Mouse (Mus musculus): Measurements from ENCODE around the gene Lingo1. TPM values are rescaled to one million over a fixed set of nuclear protein-coding genes. Genes with fewer than 3 reads are reported as not detected.

The Lingo1 gene
- total and polyA plus RNA-seq, 3 experiments, result not detected

DNA sequence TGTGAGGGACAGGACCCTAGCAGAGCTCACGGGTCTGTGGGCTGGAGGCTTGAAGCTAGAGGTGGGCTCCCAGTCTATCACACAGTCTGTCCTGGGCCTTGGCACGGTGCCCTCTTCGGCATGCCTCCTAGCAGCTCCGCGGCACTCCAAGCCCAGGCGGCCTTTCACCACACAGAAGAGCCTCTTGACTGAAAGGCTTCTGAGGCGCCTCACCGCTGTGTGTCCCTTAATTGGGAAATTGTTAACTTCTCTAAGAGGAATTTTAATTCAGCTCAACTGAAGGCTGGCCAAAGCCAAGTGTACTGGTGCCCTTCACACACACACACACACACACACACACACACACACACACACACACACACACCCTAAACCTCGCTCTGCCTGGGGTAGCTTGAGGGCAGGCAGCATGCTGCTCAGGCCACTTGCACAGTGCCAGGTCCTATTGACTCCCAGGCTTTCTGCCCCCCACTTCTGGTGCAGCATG lies 28.6 kb downstream of the Lingo1 start:
- Histone ChIP-seq H3K4me1 (ENCODE audit: control insufficient read depth in 1 of 2, insufficient read depth in 2 of 2) (no peaks in the 10 kb centered on the region), H3K9ac (ENCODE audit: insufficient read depth, low read depth) (no peak overlapping the region), H3K27ac (ENCODE audit: insufficient read depth, low read depth) (no peak overlapping the region), H3K9me3 (replicated peaks; ENCODE audit: low read length) (no peaks in the 10 kb centered on the region), H3K36me3 (replicated peaks in 1 of 2; ENCODE audit: control insufficient read depth in 1 of 2, insufficient read depth in 1 of 2, low read length in 1 of 2) (no peaks in the 10 kb centered on the region), H3K79me2 (replicated peaks; ENCODE audit: control insufficient read depth, extremely low read depth, insufficient read depth, poor library complexity, severe bottlenecking) (no peaks in the 10 kb centered on the region), H3K4me2 (ENCODE audit: insufficient read depth, low read depth, poor library complexity, severe bottlenecking) (no peak overlapping the region), H3K4me3 (replicated peaks in 1 of 3; ENCODE audit: low read depth in 2 of 3, low read length in 2 of 3, poor library complexity in 1 of 3) (no peak overlapping the region), H3K27me3 (replicated peaks) (peaks cover 88% of the 10 kb centered on the region)
- in situ Hi-C loops (cut with MboI; ENCODE audit: low pct_ligation_motif_present, low pct_unique_long_range_greater_than_20kb, low sequenced_read_pairs) (no loop called here), dilution Hi-C loops (cut with MboI; ENCODE audit: extremely low pct_ligation_motif_present, extremely low pct_unique_long_range_greater_than_20kb, low sequenced_read_pairs) (no loop called here)
- TF ChIP-seq ZMIZ1 (IDR thresholded peaks at IDR 0.05; ENCODE audit: low read depth, low read length) (no peak), ZNF384 (IDR thresholded peaks at IDR 0.05; ENCODE audit: low read depth, low read length) (no peak), ZC3H11A (IDR thresholded peaks at IDR 0.05; ENCODE audit: low read depth, low read length) (no peak), ZKSCAN1 (IDR thresholded peaks at IDR 0.05; ENCODE audit: borderline replicate concordance, low read depth, low read length) (no peak), SMC3 (IDR thresholded peaks at IDR 0.05; ENCODE audit: low read depth, low read length) (no peak), MYC (IDR thresholded peaks at IDR 0.05; ENCODE audit: low read depth, low read length) (no peak), MEF2A (IDR thresholded peaks at IDR 0.05; ENCODE audit: borderline replicate concordance, low read depth, low read length) (no peak), MAZ (IDR thresholded peaks at IDR 0.05; ENCODE audit: low read depth, low read length) (no peak), RCOR1 (conservative IDR thresholded peaks at IDR 0.05; ENCODE audit: low read depth, low read length) (no peak)
- no peak for DNase-seq (ENCODE audit: extremely low read depth)

DNA sequence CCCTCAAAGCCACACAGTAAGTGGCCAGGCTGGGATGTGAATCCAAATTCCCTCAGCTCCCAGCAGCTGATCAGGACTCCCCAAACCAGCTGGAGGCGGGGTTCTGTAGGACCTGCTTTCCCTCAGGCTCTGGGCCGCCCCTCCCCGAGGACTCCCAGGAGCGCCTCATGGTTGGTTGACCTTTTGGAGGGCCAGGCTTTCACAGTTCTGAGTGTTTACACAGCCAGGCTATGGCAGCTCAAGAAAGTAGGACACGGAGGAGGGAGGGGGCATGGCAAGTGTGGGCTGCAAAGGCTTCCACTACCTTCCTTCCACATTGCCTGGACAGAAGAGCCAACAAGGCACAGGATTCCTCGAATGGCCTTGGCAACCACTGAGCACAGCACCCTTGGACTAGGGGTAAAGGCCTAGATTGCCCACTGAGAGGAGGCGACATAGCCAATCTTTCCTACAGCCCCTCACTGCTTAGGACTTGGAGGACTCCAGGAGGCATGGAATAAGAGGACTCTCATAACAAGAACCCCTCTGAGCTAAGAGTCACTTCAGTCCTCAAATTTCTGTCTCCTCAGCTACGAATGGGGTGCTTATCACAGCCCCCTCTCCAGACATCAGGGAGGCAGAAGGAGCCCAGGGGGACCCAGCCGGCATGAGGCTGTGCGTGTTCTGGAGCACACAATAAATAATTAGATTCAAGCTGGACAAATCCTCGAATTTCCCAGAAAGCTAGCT lies 29.5 kb downstream of the Lingo1 start:
- Histone ChIP-seq H3K27me3 (replicated peaks) (peaks cover 90% of the 10 kb centered on the region), H3K79me2 (replicated peaks; ENCODE audit: control insufficient read depth, extremely low read depth, insufficient read depth, poor library complexity, severe bottlenecking) (no peaks in the 10 kb centered on the region), H3K9me3 (replicated peaks; ENCODE audit: low read length) (no peaks in the 10 kb centered on the region), H3K4me2 (ENCODE audit: insufficient read depth, low read depth, poor library complexity, severe bottlenecking) (no peak overlapping the region), H3K4me1 (ENCODE audit: control insufficient read depth in 1 of 2, insufficient read depth in 2 of 2) (no peaks in the 10 kb centered on the region), H3K9ac (ENCODE audit: insufficient read depth, low read depth) (no peak overlapping the region), H3K27ac (ENCODE audit: insufficient read depth, low read depth) (no peak overlapping the region), H3K36me3 (replicated peaks in 1 of 2; ENCODE audit: control insufficient read depth in 1 of 2, insufficient read depth in 1 of 2, low read length in 1 of 2) (no peaks in the 10 kb centered on the region), H3K4me3 (replicated peaks in 1 of 3; ENCODE audit: low read depth in 2 of 3, low read length in 2 of 3, poor library complexity in 1 of 3) (no peak overlapping the region)
- DNase-seq (ENCODE audit: extremely low read depth), result no peak
- TF ChIP-seq TCF12 (IDR thresholded peaks at IDR 0.05; ENCODE audit: low read depth, low read length) (no peak), KAT2A (IDR thresholded peaks at IDR 0.05; ENCODE audit: insufficient replicate concordance, low read length) (no peak), USF1 (IDR thresholded peaks at IDR 0.05; ENCODE audit: low read depth, low read length) (no peak), MYC (IDR thresholded peaks at IDR 0.05; ENCODE audit: low read depth, low read length) (no peak), PAX5 (IDR thresholded peaks at IDR 0.05; ENCODE audit: low read length) (no peak), ZC3H11A (IDR thresholded peaks at IDR 0.05; ENCODE audit: low read depth, low read length) (no peak)
- dilution Hi-C loops (cut with MboI; ENCODE audit: extremely low pct_ligation_motif_present, extremely low pct_unique_long_range_greater_than_20kb, low sequenced_read_pairs) (no loop called here), in situ Hi-C loops (cut with MboI; ENCODE audit: low pct_ligation_motif_present, low pct_unique_long_range_greater_than_20kb, low sequenced_read_pairs) (no loop called here)
